Mouse (Mus musculus) CD8-positive naive resting alpha-beta T cell, adult 2 months (primary cell): ENCODE measurements around the gene Mmp23.
"Not testable (repeated sequence)": the region's sequence is repeated elsewhere in the genome, so short reads cannot be mapped to it uniquely, and the experiment has no call there.

Experiments
- DNase-seq, 2 experiments: peaks; one replicate each; pipeline ENCODE4 v3.0.0; 2022; ENCODE audit warnings: low read depth in 2 of 2, low spot score in 2 of 2

Gene Mmp23

GRCm38 (mm10) chr4:155654456-155655298, 1.5 kb upstream of the Mmp23 start:
- DNase-seq = peak; percentile 45 to 59

- DNase-seq = no peak
Observed at GRCm38 (mm10) chr4:155654183-155654455, 935 bp upstream of the Mmp23 start.

- DNase-seq = peak in 1 of 2 experiments; percentile 29
Observed at GRCm38 (mm10) chr4:155653451-155654182, 433 bp upstream of the Mmp23 start.

- no peak for DNase-seq
Observed at GRCm38 (mm10) chr4:155652283-155653085, 700 bp downstream of the Mmp23 start.

GRCm38 (mm10) chr4:155651553-155652269, 1.5 kb downstream of the Mmp23 start:
- no peak for DNase-seq

GRCm38 (mm10) chr4:155649355-155649754, 3.8 kb downstream of the Mmp23 start:
- DNase-seq = no peak

GRCm38 (mm10) chr4:155645721-155646120, 7.5 kb downstream of the Mmp23 start:
- DNase-seq = no peak

GRCm38 (mm10) chr4:155645308-155645707, 7.9 kb downstream of the Mmp23 start, which contains the start of gene Gm10563:
Gene Gm10563 (minus strand): TSS chr4:155645408.
- DNase-seq = not testable (repeated sequence)

- no peak for DNase-seq
Observed at GRCm38 (mm10) chr4:155643531-155643930, 9.7 kb downstream of the Mmp23 start.

GRCm38 (mm10) chr4:155635766-155636499, 17.3 kb downstream of the Mmp23 start:
- DNase-seq = no peak

- DNase-seq = no peak
Observed at GRCm38 (mm10) chr4:155630267-155630666, 22.9 kb downstream of the Mmp23 start.

- DNase-seq = peak; percentile 94
Observed at GRCm38 (mm10) chr4:155624338-155625291, 28.6 kb downstream of the Mmp23 start, which contains the start of gene Cdk11b. Gene Cdk11b (plus strand): TSS chr4:155624854.

- DNase-seq = no peak
Observed at GRCm38 (mm10) chr4:155618321-155618720, 34.9 kb downstream of the Mmp23 start.

- DNase-seq = no peak
Observed at GRCm38 (mm10) chr4:155613264-155613663, 39.9 kb downstream of the Mmp23 start.

GRCm38 (mm10) chr4:155611860-155612259, 41.3 kb downstream of the Mmp23 start:
- DNase-seq = no peak

GRCm38 (mm10) chr4:155606825-155607224, 46.4 kb downstream of the Mmp23 start:
- DNase-seq = no peak

GRCm38 (mm10) chr4:155605132-155605531, 48.1 kb downstream of the Mmp23 start:
- no peak for DNase-seq

GRCm38 (mm10) chr4:155603801-155604200, 49.4 kb downstream of the Mmp23 start:
- DNase-seq = peak in 1 of 2 experiments; percentile 28

- DNase-seq = no peak
Observed at GRCm38 (mm10) chr4:155602753-155603152, 50.4 kb downstream of the Mmp23 start.
